Mouse (Mus musculus) heart, postnatal 0 days (tissue): ENCODE measurements at regions not wholly inside any gene's neighbourhood (a gene's known extent, or its start where the extent isn't known, plus 50 kb on each side); places are given as distances from the start of the nearest gene placed in this dataset.

Experiments used
- CTCF ChIP-seq: IDR thresholded peaks from 2 replicates; pipeline ENCODE4 v1.5.1; 2016; ENCODE audit warnings: antibody characterized with exemption, control low read depth, low read depth
- EP300 ChIP-seq: IDR thresholded peaks from 2 replicates; pipeline ENCODE4 v1.6.1; 2016; ENCODE audit warnings: antibody characterized with exemption, low read depth

GRCm38 (mm10) chr3:132349602-132350001 is 264.5 kb downstream of the Dkk2 start:
- no peak for TF ChIP-seq CTCF
- TF ChIP-seq EP300 = no peak
